Mouse (Mus musculus) heart, embryonic 15.5 days (tissue): ENCODE results near the gene Angptl2. TPM values are rescaled to one million over a fixed set of nuclear protein-coding genes. Genes with fewer than 3 reads are reported as not detected.

ENCODE experiments used
- ATAC-seq: fragments of 200-750 bp; cut with Nextera tagmentation; replicated peaks from 2 replicates; pipeline ENCODE4 v1.8.0; 2017; ENCODE audit warnings: low read depth, moderate TSS enrichment; ENCODE audit not compliant: insufficient number of reproducible peaks, insufficient read depth, low FRiP score
- H3K27ac ChIP-seq: fragments of 300-500 bp; sonication (generic); 2 replicates; pipeline ENCODE4 v1.5.1; 2015; ENCODE audit warnings: mild to moderate bottlenecking, inconsistent platforms
- H3K27me3 ChIP-seq: fragments of 300-500 bp; sonication (generic); 2 replicates; pipeline ENCODE4 v1.6.1; 2015; ENCODE audit warnings: inconsistent platforms
- H3K36me3 ChIP-seq: fragments of 300-500 bp; sonication (generic); 2 replicates; pipeline ENCODE4 v1.6.1; 2015; ENCODE audit warnings: mild to moderate bottlenecking, inconsistent platforms
- H3K4me1 ChIP-seq: fragments of 300-500 bp; sonication (generic); replicated peaks from 2 replicates; pipeline ENCODE4 v1.6.1; 2015; ENCODE audit warnings: inconsistent platforms
- H3K4me2 ChIP-seq: fragments of 300-500 bp; sonication (generic); 2 replicates; pipeline ENCODE4 v1.6.1; 2015; ENCODE audit warnings: inconsistent platforms, mild to moderate bottlenecking, moderate library complexity
- H3K4me3 ChIP-seq: fragments of 300-500 bp; sonication (generic); 2 replicates; pipeline ENCODE4 v1.5.1; 2015; ENCODE audit warnings: mild to moderate bottlenecking, inconsistent platforms
- H3K9ac ChIP-seq: fragments of 300-500 bp; sonication (generic); 2 replicates; pipeline ENCODE4 v1.6.1; 2015; ENCODE audit warnings: mild to moderate bottlenecking, inconsistent platforms
- H3K9me3 ChIP-seq: fragments of 300-500 bp; sonication (generic); replicated peaks from 2 replicates; pipeline ENCODE4 v1.6.1; 2016; ENCODE audit warnings: inconsistent platforms
- WGBS: fragments of 180-500 bp; shearing (Covaris S2); methylation state at CpG from one replicate; pipeline ENCODE4 v1.1.7; 2015; ENCODE audit warnings: mixed read lengths; 5-methylcytosine and 5-hydroxymethylcytosine counted together
- polyA plus RNA-seq: library from polyadenylated mRNA; unstranded; fragments of >200 nt; fragmentation: Nextera tagmentation; extraction: Ambion mirVana; gene quantifications from 2 replicates; pipeline ENCODE4 v1.2.1, GENCODE M21; 2015

Angptl2 gene
- polyA plus RNA-seq, 1 experiment from 2014 or later = 59.1 TPM

- Histone ChIP-seq H3K4me3 (no peak overlapping the region), H3K36me3 (no peaks in the 10 kb centered on the region), H3K27ac (peak overlapping the region; percentile 29), H3K27me3 (no peaks in the 10 kb centered on the region), H3K4me2 (no peak overlapping the region), H3K9me3 (no peaks in the 10 kb centered on the region), H3K4me1 (peaks cover 24% of the 10 kb centered on the region), H3K9ac (no peak overlapping the region)
- 82% methylated on average over 12 of the region's 12 CpGs for WGBS
- no peak for ATAC-seq
Observed at GRCm38 (mm10) chr2:33274719-33275490, 59.0 kb downstream of the Angptl2 start.

DNA sequence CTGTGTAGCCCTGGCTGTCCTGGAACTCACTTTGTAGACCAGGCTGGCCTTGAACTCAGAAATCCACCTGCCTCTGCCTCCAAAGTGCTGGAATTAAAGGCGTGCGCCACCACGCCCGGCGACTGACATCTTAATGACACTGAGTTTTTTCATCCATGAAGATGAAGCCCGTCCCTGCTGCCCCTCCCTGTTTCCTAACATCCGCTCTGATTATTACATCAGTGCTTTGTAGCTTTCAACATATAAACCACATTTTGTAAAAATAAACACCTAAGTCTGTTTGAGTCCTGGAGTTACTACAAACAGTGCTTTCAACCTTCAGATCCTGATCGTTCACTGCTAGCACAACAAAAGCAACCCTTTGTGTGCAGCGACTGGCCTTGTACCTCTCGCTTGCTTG is 63.9 kb downstream of the Angptl2 start:
- WGBS = 87% methylated on average over 10 of the region's 10 CpGs
- Histone ChIP-seq H3K4me2 (no peak overlapping the region), H3K36me3 (no peaks in the 10 kb centered on the region), H3K4me3 (no peak overlapping the region), H3K27ac (no peak overlapping the region), H3K4me1 (peaks cover 16% of the 10 kb centered on the region), H3K27me3 (no peaks in the 10 kb centered on the region), H3K9me3 (no peaks in the 10 kb centered on the region), H3K9ac (no peak overlapping the region)
- ATAC-seq = no peak

DNA sequence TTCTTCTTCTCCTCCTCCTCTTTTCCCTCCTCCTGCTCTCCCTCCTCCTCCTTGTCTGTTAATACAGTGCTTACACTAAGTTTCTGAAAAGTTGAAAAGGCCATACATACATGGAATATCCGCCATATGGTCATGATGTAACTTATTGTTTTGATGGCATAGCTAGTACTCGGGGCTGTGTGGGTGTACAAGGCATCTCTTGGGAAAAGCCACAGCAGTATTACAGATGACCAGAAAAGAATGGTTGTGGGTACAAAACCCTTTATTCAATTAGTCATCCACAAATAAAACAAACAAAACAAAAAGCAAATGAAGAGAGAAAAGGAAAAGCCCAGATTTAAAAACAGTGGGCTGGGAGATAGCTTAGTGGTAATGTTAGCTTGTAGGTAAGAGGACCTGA is 64.7 kb downstream of the Angptl2 start:
- no peak for ATAC-seq
- Histone ChIP-seq H3K9me3 (no peaks in the 10 kb centered on the region), H3K36me3 (no peaks in the 10 kb centered on the region), H3K4me1 (peaks cover 9% of the 10 kb centered on the region), H3K4me3 (no peak overlapping the region), H3K4me2 (no peak overlapping the region), H3K27me3 (no peaks in the 10 kb centered on the region), H3K27ac (no peak overlapping the region), H3K9ac (no peak overlapping the region)
- 74% methylated on average over 2 of the region's 2 CpGs for WGBS

DNA sequence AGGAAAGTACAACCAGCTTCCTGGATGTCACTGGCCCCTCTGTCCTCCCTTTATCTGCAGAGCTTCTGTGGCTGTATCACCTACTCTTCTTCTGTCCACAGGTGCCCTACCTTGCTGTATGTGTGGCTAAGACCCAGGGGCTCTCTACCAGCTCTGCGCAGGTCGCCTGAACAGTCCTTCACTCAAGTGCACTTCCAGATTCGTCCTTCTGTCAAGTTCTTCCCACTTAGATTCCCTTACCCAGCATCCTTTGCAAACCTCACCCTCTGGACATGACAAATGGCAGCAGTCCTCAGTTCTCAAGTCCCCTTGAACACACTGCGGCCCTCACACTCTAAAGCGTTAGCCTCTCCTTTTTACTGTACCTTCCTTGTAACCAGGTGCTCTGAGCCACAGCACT is 65.9 kb downstream of the Angptl2 start:
- WGBS = 87% methylated on average over 5 of the region's 5 CpGs
- H3K9ac ChIP-seq = no peak overlapping the region
- H3K9me3 ChIP-seq = no peaks in the 10 kb centered on the region
- H3K36me3 ChIP-seq = no peaks in the 10 kb centered on the region
- H3K4me1 ChIP-seq = peaks cover 9% of the 10 kb centered on the region
- no peak overlapping the region for H3K4me2 ChIP-seq
- H3K27me3 ChIP-seq = no peaks in the 10 kb centered on the region
- H3K4me3 ChIP-seq = no peak overlapping the region
- ATAC-seq = no peak
- H3K27ac ChIP-seq = no peak overlapping the region

- no peaks in the 10 kb centered on the region for H3K27me3 ChIP-seq
- no peak overlapping the region for H3K4me3 ChIP-seq
- H3K9ac ChIP-seq = no peak overlapping the region
- 0 out of 2 replicates have a peak, but pooled peaks cover 2% of the 10 kb centered on the region for H3K36me3 ChIP-seq
- H3K9me3 ChIP-seq = no peaks in the 10 kb centered on the region
- peak; percentile 63 for ATAC-seq
- 32% methylated on average over 4 of the region's 4 CpGs for WGBS
- H3K4me1 ChIP-seq = peaks cover 9% of the 10 kb centered on the region
- no peak overlapping the region for H3K4me2 ChIP-seq
- peak overlapping the region; percentile 57 for H3K27ac ChIP-seq
Observed at GRCm38 (mm10) chr2:33282877-33283276, 67.0 kb downstream of the Angptl2 start.

DNA sequence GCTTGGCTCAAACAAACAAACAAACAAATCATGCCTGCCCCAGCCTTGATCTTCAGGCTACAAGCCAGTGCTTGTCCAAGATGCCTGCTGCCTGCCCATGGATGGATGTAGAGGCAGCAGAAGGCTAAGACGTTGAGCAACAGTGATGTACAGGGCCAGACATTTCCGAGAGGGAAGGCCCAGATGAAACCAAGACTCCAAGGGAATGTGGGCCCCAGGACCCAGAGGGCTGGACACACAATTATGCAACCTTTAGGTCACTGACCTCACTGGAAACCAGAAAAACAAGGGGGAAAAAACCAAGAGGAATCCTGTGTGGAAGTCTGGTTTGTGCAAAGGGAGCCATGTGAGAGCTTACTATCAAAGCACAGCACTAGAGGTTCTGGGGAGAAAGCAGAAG is 67.8 kb downstream of the Angptl2 start:
- no peak overlapping the region for H3K27ac ChIP-seq
- H3K36me3 ChIP-seq = 0 out of 2 replicates have a peak, but pooled peaks cover 4% of the 10 kb centered on the region
- 77% methylated on average over 2 of the region's 2 CpGs for WGBS
- no peaks in the 10 kb centered on the region for H3K27me3 ChIP-seq
- no peak overlapping the region for H3K4me3 ChIP-seq
- H3K4me1 ChIP-seq = peaks cover 9% of the 10 kb centered on the region
- H3K9ac ChIP-seq = no peak overlapping the region
- no peak for ATAC-seq
- H3K4me2 ChIP-seq = no peak overlapping the region
- H3K9me3 ChIP-seq = no peaks in the 10 kb centered on the region

DNA sequence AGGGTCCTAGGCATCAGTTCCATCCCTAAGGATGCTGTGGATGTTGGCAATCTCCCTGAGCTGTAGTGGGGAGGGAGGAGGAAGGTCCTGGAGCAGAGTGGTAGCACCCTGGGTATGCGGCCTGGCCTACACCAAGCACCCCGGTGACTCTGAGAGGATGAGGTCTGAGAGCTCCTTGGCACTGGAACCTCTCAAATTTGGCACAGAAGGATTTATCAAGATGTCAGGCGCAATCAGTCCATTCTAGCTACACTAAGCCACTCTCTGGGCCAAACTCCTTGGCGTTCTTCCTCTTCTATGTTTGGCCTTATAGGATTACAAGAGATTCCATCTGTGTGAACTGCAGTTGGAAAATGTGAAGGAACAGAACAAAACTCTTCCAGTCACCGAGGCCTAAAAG is 73.0 kb downstream of the Angptl2 start:
- Histone ChIP-seq H3K4me3 (no peak overlapping the region), H3K9me3 (no peaks in the 10 kb centered on the region), H3K27me3 (no peaks in the 10 kb centered on the region), H3K4me2 (no peak overlapping the region), H3K36me3 (0 out of 2 replicates have a peak, but pooled peaks cover 4% of the 10 kb centered on the region), H3K4me1 (peaks cover 26% of the 10 kb centered on the region), H3K9ac (no peak overlapping the region), H3K27ac (no peak overlapping the region)
- 86% methylated on average over 5 of the region's 5 CpGs for WGBS
- ATAC-seq = no peak

GRCm38 (mm10) chr2:33290491-33290890 is 74.6 kb downstream of the Angptl2 start:
- WGBS = 70% methylated on average over 8 of the region's 8 CpGs
- no peak for ATAC-seq
- no peak overlapping the region for H3K27ac ChIP-seq

DNA sequence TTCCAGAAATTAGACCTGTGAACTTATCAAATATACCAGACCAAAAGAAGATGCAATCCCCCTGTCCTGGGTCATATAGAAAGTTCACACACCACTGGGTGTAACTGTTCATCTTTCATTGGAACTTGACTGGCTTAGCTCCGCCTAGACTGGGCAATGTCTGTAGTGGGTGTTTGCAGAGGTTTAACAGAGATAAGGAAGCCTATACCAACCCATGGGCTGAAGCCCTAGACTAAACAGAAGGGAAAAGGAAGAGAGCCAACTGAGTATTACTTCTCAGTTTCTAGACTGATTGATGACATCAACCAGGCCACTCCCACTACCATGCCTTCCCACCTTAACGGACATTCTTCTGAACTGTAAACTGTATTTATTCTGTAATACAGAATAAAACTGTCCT is 76.2 kb downstream of the Angptl2 start:
- Histone ChIP-seq H3K4me1 (peaks cover 28% of the 10 kb centered on the region), H3K4me2 (no peak overlapping the region), H3K27me3 (no peaks in the 10 kb centered on the region), H3K9ac (no peak overlapping the region), H3K4me3 (no peak overlapping the region), H3K36me3 (0 out of 2 replicates have a peak, but pooled peaks cover 4% of the 10 kb centered on the region), H3K9me3 (no peaks in the 10 kb centered on the region), H3K27ac (no peak overlapping the region)
- 60% methylated on average over 2 of the region's 2 CpGs for WGBS
- ATAC-seq = no peak

More at GRCm38 (mm10) chr2:33290491-33290890, 74.6 kb downstream of the Angptl2 start:
- Histone ChIP-seq H3K4me3 (no peak overlapping the region), H3K4me1 (peaks cover 28% of the 10 kb centered on the region), H3K9ac (no peak overlapping the region), H3K4me2 (no peak overlapping the region), H3K36me3 (0 out of 2 replicates have a peak, but pooled peaks cover 4% of the 10 kb centered on the region), H3K9me3 (no peaks in the 10 kb centered on the region), H3K27me3 (no peaks in the 10 kb centered on the region)

DNA sequence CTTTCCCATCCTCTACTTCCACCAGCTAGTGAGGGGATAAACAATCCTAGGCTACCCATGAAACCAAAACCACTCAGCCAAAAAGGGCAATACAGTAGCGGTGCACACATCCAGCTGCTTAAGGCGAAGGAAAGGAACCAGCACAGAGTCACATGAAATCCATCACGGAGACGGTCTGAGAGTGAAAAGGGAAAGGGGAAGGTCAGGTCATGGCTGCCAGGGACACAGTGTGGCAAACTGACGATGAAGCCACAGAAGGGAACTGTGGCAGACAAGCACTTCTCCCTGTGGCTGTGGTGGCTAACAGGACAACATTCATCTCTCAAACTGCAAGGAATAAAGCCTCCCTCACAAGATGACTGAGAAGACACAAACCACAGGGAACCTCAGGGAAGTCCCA is 79.2 kb downstream of the Angptl2 start:
- H3K36me3 ChIP-seq = no peaks in the 10 kb centered on the region
- WGBS = 78% methylated on average over 5 of the region's 5 CpGs
- no peak overlapping the region for H3K27ac ChIP-seq
- peaks cover 30% of the 10 kb centered on the region for H3K4me1 ChIP-seq
- H3K4me2 ChIP-seq = no peak overlapping the region
- H3K4me3 ChIP-seq = no peak overlapping the region
- ATAC-seq = no peak
- no peaks in the 10 kb centered on the region for H3K27me3 ChIP-seq
- no peak overlapping the region for H3K9ac ChIP-seq
- H3K9me3 ChIP-seq = no peaks in the 10 kb centered on the region
